9 mouse cellular contexts compared by ENCODE assay signal in the genomic region with DNA sequence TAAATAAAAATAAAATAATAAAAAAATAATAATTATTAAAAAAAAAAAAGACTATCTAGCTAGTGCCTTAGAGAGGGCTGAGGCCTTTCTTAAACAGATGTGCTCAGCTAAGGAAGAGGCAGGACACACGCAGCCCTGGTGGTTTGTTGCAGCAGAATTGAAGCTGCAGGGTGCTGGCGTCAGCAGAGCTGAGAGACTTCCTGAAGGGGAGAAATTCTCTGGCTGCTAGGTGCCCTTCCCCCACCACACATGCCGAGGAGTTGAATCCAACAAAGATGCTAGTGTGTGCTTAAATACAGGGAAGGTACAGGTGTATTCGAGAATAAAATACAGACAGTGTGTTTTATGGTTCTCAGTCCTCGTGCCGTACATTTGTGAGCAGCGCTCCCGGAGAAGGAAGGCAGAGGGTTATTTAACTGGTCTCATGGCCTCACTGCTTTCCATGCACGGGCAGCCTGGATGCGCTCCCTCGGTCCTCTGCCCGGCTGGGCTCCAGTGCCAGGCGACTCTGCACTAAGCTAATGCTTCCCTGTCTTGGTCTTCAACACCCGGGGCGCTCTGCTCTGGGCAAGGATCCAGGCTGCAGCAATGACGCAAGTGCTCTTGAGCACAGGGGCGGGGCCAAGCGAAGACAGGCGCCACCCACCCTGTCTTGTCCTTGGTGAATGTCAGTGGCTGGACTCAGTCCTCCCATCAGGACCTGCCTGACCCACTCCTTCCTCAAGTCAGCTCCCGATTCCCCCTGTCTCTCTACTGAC. TPM values are rescaled to one million over a fixed set of nuclear protein-coding genes. Genes with fewer than 3 reads are reported as not detected.
A peak's percentile ranks its signal among the peaks of the same experiment; 100 is the strongest.
DNase-seq lines count a peak whose midpoint lies in the region; ATAC-seq and TF ChIP-seq lines count a peak whose summit lies in the region.
"Had no signal": no experiment of that assay in that cellular context is flagged by ENCODE, and none has a peak within 500 bp of the region (broad histone marks: within the 10 kb centered on the region; RNA-seq: fewer than 3 reads in every experiment).

No protein-coding gene starts in this region.

- peak overlapping the region; percentile 32 for H3K4me3 ChIP-seq in brown adipose tissue, adult 24 weeks (ENCODE audit: insufficient read depth, low read depth, low read length)
- peak overlapping the region; percentile 28 for H3K4me3 ChIP-seq in forebrain, embryonic 11.5 days (ENCODE audit: low read depth, low read length)
- peak overlapping the region; percentile 47 for H3K4me3 ChIP-seq in heart, embryonic 16.5 days (ENCODE audit: low read length)
- peak overlapping the region; percentile 19; the same call in 1 of the 2 replicates for H3K4me3 ChIP-seq in liver, embryonic 16.5 days (ENCODE audit: low read depth, low read length)
- peak overlapping the region; percentile 27; the same call in 1 of the 2 replicates for H3K4me3 ChIP-seq in neural tube, embryonic 11.5 days (ENCODE audit: low read depth, low read length)
- peak overlapping the region; percentile 56 for H3K4me3 ChIP-seq in thymus, adult 2 months (ENCODE audit: control insufficient read depth, insufficient read depth, low read length)
- H3K4me3 ChIP-seq: erythroblast, embryonic 14.5 days had no signal

- no peak for TF ChIP-seq POLR2A in thymus, adult 2 months (IDR thresholded peaks at IDR 0.05; ENCODE audit: control insufficient read depth, extremely low read depth, insufficient read depth, low read length, poor library complexity)

- peaks cover 3% of the 10 kb centered on the region; the same call in 1 of the 2 replicates for H3K27me3 ChIP-seq in forebrain, embryonic 11.5 days (ENCODE audit: control insufficient read depth, insufficient read depth, low read length)
- H3K27me3 ChIP-seq in heart, embryonic 16.5 days (ENCODE audit: control insufficient read depth, insufficient read depth, low read length) = no peaks in the 10 kb centered on the region
- no peaks in the 10 kb centered on the region for H3K27me3 ChIP-seq in liver, embryonic 16.5 days (ENCODE audit: control insufficient read depth, insufficient read depth, low read depth, low read length)
- H3K27me3 ChIP-seq in neural tube, embryonic 11.5 days (ENCODE audit: control insufficient read depth, insufficient read depth, low read length) = peaks cover 19% of the 10 kb centered on the region; the same call in 1 of the 2 replicates
- no peaks in the 10 kb centered on the region for H3K27me3 ChIP-seq in thymus, adult 2 months (ENCODE audit: control insufficient read depth, insufficient read depth, low read length)

- peak; percentile 88 for ATAC-seq in forebrain, embryonic 11.5 days (replicated peaks; ENCODE audit: low FRiP score)
- peak; percentile 87 for ATAC-seq in heart, embryonic 16.5 days (replicated peaks; ENCODE audit: extremely low read depth, insufficient read depth, low FRiP score)
- ATAC-seq in liver, embryonic 16.5 days (ENCODE audit: low read depth) = peak; percentile 61; the same call in 1 of the 2 replicates
- peak; percentile 77 for ATAC-seq in neural tube, embryonic 11.5 days (ENCODE audit: insufficient read depth, low FRiP score, low TSS enrichment)

- no peaks in the 10 kb centered on the region for H3K9me3 ChIP-seq in forebrain, embryonic 11.5 days (ENCODE audit: control insufficient read depth, low read length)
- H3K9me3 ChIP-seq in heart, embryonic 16.5 days (replicated peaks; ENCODE audit: control insufficient read depth, low read length) = no peaks in the 10 kb centered on the region
- no peaks in the 10 kb centered on the region for H3K9me3 ChIP-seq in liver, embryonic 16.5 days (replicated peaks; ENCODE audit: control insufficient read depth, low read length)
- no peaks in the 10 kb centered on the region for H3K9me3 ChIP-seq in neural tube, embryonic 11.5 days (ENCODE audit: control insufficient read depth, low read length)

- peak overlapping the region; percentile 53 for H3K9ac ChIP-seq in forebrain, embryonic 11.5 days (ENCODE audit: low read length)
- peak overlapping the region; percentile 65 for H3K9ac ChIP-seq in heart, embryonic 16.5 days (ENCODE audit: low read length)
- H3K9ac ChIP-seq in liver, embryonic 16.5 days (ENCODE audit: low read depth, low read length) = no peak overlapping the region
- peak overlapping the region; percentile 40; the same call in 1 of the 2 replicates for H3K9ac ChIP-seq in neural tube, embryonic 11.5 days (ENCODE audit: low read length)

- WGBS in forebrain, embryonic 11.5 days = 2% methylated on average over 20 of the region's 20 CpGs
- WGBS in heart, embryonic 16.5 days = 2% methylated on average over 20 of the region's 20 CpGs
- WGBS in liver, embryonic 16.5 days (ENCODE audit: insufficient replicate concordance) = 1% methylated on average over 20 of the region's 20 CpGs
- WGBS in neural tube, embryonic 11.5 days = under 1% methylated on average over 20 of the region's 20 CpGs
- WGBS in thymus, adult 2 months = 4% methylated on average over 20 of the region's 20 CpGs

- H3K4me2 ChIP-seq in forebrain, embryonic 11.5 days (ENCODE audit: low read depth, low read length, severe bottlenecking) = peak overlapping the region; percentile 73
- peak overlapping the region; percentile 73 for H3K4me2 ChIP-seq in heart, embryonic 16.5 days (ENCODE audit: low read depth, low read length)
- peak overlapping the region; percentile 54 for H3K4me2 ChIP-seq in liver, embryonic 16.5 days (ENCODE audit: low read depth, low read length)
- H3K4me2 ChIP-seq in neural tube, embryonic 11.5 days (ENCODE audit: low read depth) = peak overlapping the region; percentile 58

- no peaks in the 10 kb centered on the region for H3K36me3 ChIP-seq in forebrain, embryonic 11.5 days (ENCODE audit: control insufficient read depth, insufficient read depth, low read length)
- no peaks in the 10 kb centered on the region for H3K36me3 ChIP-seq in heart, embryonic 16.5 days (ENCODE audit: control insufficient read depth, insufficient read depth)
- H3K36me3 ChIP-seq in liver, embryonic 16.5 days (ENCODE audit: control insufficient read depth, insufficient read depth) = no peaks in the 10 kb centered on the region
- no peaks in the 10 kb centered on the region for H3K36me3 ChIP-seq in neural tube, embryonic 11.5 days (ENCODE audit: control insufficient read depth, insufficient read depth, low read length)
- no peaks in the 10 kb centered on the region for H3K36me3 ChIP-seq in thymus, adult 2 months (ENCODE audit: control insufficient read depth, insufficient read depth, low read length)

- H3K4me1 ChIP-seq in brown adipose tissue, adult 24 weeks (ENCODE audit: control insufficient read depth, insufficient read depth, insufficient read length, low read length) = no peaks in the 10 kb centered on the region; the same call in 1 of the 2 replicates
- H3K4me1 ChIP-seq in forebrain, embryonic 11.5 days (replicated peaks; ENCODE audit: control insufficient read depth, insufficient read depth, low read length) = peaks cover 14% of the 10 kb centered on the region
- H3K4me1 ChIP-seq in heart, embryonic 16.5 days (ENCODE audit: control insufficient read depth, insufficient read depth, low read length) = peaks cover 18% of the 10 kb centered on the region
- H3K4me1 ChIP-seq in liver, embryonic 16.5 days (ENCODE audit: control insufficient read depth, low read depth, low read length) = no peaks in the 10 kb centered on the region; the same call in 1 of the 2 replicates
- H3K4me1 ChIP-seq in neural tube, embryonic 11.5 days (ENCODE audit: control insufficient read depth, insufficient read depth, low read length) = peaks cover 16% of the 10 kb centered on the region
- peaks cover 8% of the 10 kb centered on the region for H3K4me1 ChIP-seq in thymus, adult 2 months (replicated peaks; ENCODE audit: control insufficient read depth, insufficient read depth, low read length)

- no peak overlapping the region for H3K27ac ChIP-seq in brown adipose tissue, adult 24 weeks (replicated peaks; ENCODE audit: low read depth, low read length)
- no peak overlapping the region for H3K27ac ChIP-seq in forebrain, embryonic 11.5 days (ENCODE audit: low read depth, low read length)
- H3K27ac ChIP-seq in heart, embryonic 16.5 days (ENCODE audit: low read length) = peak overlapping the region; percentile 34; the same call in 1 of the 2 replicates
- H3K27ac ChIP-seq in liver, embryonic 16.5 days (ENCODE audit: low read length) = no peak overlapping the region
- no peak overlapping the region for H3K27ac ChIP-seq in neural tube, embryonic 11.5 days (ENCODE audit: low read depth, low read length)
- no peak overlapping the region for H3K27ac ChIP-seq in thymus, adult 2 months (ENCODE audit: control insufficient read depth, insufficient read depth, low read length)

- TF ChIP-seq CTCF in thymus, adult 2 months (IDR thresholded peaks at IDR 0.05; ENCODE audit: borderline replicate concordance, control insufficient read depth, extremely low read depth, insufficient read depth, low read length, poor library complexity) = no peak

- peak; percentile 14 to 42 for DNase-seq in CD8-positive naive resting alpha-beta T cell, adult 2 months (ENCODE audit: low read depth in 2 of 2, low spot score in 2 of 2)
- DNase-seq in forebrain, embryonic 11.5 days (ENCODE audit: low spot score) = peak; percentile 85
- peak; percentile 88 to 94 for DNase-seq in kidney, postnatal 25 days
- peak; percentile 80 for DNase-seq in neural tube, embryonic 11.5 days (ENCODE audit: low spot score)
- peak; percentile 76 for DNase-seq in thymus, adult 2 months

RNA-seq across cellular contexts. Expression of a gene that starts 19.3 kb away (rescaled TPM):
- polyA plus RNA-seq in brown adipose tissue, adult 24 weeks (2012; ENCODE audit: insufficient read depth, insufficient read length, missing spikeins) = 0.99 and 1.1 TPM in 2 replicates
- 7.8 and 9.0 TPM in 2 replicates for polyA plus RNA-seq in forebrain, embryonic 11.5 days (2014; fragmentation: Nextera tagmentation; extraction: Ambion mirVana)
- polyA plus RNA-seq in heart, embryonic 16.5 days (2015; fragmentation: Nextera tagmentation; extraction: Ambion mirVana) = 1.1 and 1.9 TPM in 2 replicates
- polyA plus RNA-seq in liver, embryonic 16.5 days (2015; fragmentation: Nextera tagmentation; extraction: Ambion mirVana) = 0.54 and 0.89 TPM in 2 replicates
- 5.9 and 7.5 TPM in 2 replicates for polyA plus RNA-seq in neural tube, embryonic 11.5 days (2014; fragmentation: Nextera tagmentation; extraction: Ambion mirVana)
- polyA plus RNA-seq in thymus, adult 2 months (2012; rRNA removed) = 4.8 and 4.9 TPM in 2 replicates
- polyA plus RNA-seq: erythroblast, embryonic 14.5 days had no signal

Comparison
In these comparisons a context has a peak if more than half of its experiments do, and no peak if none do; other contexts are left out.
1. DNase-seq: peak in every context shown above with its lines; median percentile 91 in kidney, postnatal 25 days; 85 in forebrain, embryonic 11.5 days; 80 in neural tube, embryonic 11.5 days; 76 in thymus, adult 2 months; 28 in CD8-positive naive resting alpha-beta T cell, adult 2 months.